Mouse (Mus musculus): Measurements from ENCODE around the gene Sirpa. TPM values are rescaled to one million over a fixed set of nuclear protein-coding genes. Genes with fewer than 3 reads are reported as not detected.
A peak's percentile ranks its signal among the peaks of the same experiment; 100 is the strongest.

The Sirpa gene
- polyA plus RNA-seq, 1 experiment from 2014 or later: 13.2 TPM

DNA sequence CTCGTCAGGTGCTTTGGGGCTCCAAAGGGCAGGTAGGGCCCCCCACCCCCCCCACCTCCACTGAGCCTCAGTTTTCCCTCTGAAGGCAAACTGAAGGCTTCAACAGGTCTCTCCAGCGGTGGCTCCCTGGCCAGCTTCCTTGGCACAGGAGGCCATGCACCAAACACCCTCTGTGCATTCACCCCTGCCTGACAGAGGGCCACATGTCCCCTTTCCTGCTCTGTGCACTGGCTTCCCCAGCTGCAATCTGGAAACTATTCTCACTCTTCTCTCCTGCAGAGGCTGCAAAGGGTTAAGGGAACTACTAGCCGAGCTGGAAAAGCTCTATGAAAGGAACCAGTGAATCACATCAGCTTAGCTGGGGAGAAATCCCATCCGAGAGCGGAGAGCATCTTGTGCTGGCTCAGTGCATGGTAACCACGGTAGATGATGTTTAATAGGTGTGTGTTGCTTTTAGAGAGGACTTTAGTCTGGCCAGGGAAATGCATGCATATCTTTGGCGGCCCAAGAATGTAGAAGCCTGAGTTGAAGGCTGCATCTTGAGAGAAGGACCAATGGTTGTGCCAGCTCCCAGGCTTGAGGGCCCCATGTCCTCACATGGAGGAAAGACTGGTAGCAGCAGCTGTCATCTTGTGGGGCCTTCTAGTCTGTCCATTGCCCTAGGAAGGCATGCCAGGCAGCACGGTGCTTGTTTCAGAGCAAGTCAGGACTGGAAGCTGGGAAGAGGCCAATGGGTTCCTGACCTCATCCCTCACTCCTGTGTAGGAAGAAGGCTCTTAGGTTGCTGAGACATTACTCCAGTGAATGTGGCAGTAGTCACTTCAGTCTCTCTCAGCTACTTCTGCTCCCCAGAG is 6.8 kb downstream of the Sirpa start:
- ATAC-seq (ENCODE audit: low FRiP score, low TSS enrichment) (no peak), DNase-seq (ENCODE audit: low spot score) (no peak)
- Histone ChIP-seq H3K9me3 (ENCODE audit: control insufficient read depth, low read length) (no peaks in the 10 kb centered on the region), H3K27me3 (ENCODE audit: control insufficient read depth, insufficient read depth, low read length) (no peaks in the 10 kb centered on the region), H3K27ac (replicated peaks) (0 out of 2 replicates have a peak overlapping the region, but pooled peaks have one; percentile 18), H3K4me1 (replicated peaks; ENCODE audit: control insufficient read depth, insufficient read depth) (peaks cover 7% of the 10 kb centered on the region; the same call in 1 of the 2 replicates), H3K36me3 (ENCODE audit: control insufficient read depth, insufficient read depth, low read length) (no peaks in the 10 kb centered on the region), H3K9ac (ENCODE audit: low read length) (no peak overlapping the region), H3K4me3 (ENCODE audit: low read depth, low read length) (no peak overlapping the region), H3K4me2 (replicated peaks; ENCODE audit: low read depth) (no peak overlapping the region)
- WGBS: 58% methylated on average over 8 of the region's 8 CpGs
- TF ChIP-seq CTCF (IDR thresholded peaks at IDR 0.05; ENCODE audit: low read depth) (no peak), EP300 (optimal IDR thresholded peaks at IDR 0.05) (no peak)

DNA sequence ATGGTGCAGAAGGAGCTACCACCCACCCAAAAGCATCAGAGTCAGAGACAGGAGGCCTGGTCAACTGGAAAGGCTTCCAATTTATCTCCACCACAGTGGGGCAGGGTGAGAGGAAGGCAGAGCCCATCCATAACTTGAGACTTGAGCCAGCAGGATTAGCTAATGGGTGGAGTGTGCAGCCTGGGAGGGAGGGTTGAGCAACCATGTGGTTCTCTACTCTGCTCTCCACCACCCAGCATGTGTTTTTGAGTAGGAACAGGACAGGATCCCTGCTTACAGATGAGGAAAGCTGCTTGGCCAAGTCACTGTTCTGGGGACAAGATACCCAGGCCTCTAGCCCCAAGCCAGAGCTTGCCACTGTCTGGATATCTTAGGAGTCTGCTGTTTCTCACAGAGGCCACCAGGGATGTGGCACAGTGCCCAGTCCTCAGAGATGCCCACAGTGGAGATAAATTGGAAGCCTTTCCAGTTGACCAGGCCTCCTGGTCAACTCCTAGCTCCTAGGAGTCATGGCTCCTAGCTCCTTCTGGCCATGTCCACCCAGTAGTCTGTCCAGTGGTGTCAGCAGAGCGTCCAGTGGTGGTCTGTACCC is 8.5 kb downstream of the Sirpa start:
- Histone ChIP-seq H3K4me2 (replicated peaks; ENCODE audit: low read depth) (no peak overlapping the region), H3K9ac (ENCODE audit: low read length) (no peak overlapping the region), H3K4me3 (ENCODE audit: low read depth, low read length) (no peak overlapping the region), H3K27me3 (ENCODE audit: control insufficient read depth, insufficient read depth, low read length) (no peaks in the 10 kb centered on the region), H3K9me3 (ENCODE audit: control insufficient read depth, low read length) (no peaks in the 10 kb centered on the region), H3K36me3 (ENCODE audit: control insufficient read depth, insufficient read depth, low read length) (no peaks in the 10 kb centered on the region), H3K4me1 (replicated peaks; ENCODE audit: control insufficient read depth, insufficient read depth) (peaks cover 7% of the 10 kb centered on the region; the same call in 1 of the 2 replicates), H3K27ac (replicated peaks) (0 out of 2 replicates have a peak overlapping the region, but pooled peaks have one; percentile 45)
- ATAC-seq (ENCODE audit: low FRiP score, low TSS enrichment) (no peak; the same call in 1 of the 2 replicates), DNase-seq (ENCODE audit: low spot score) (no peak)
- TF ChIP-seq CTCF (IDR thresholded peaks at IDR 0.05; ENCODE audit: low read depth) (no peak), EP300 (optimal IDR thresholded peaks at IDR 0.05) (no peak)
- WGBS: 83% methylated on average over 1 of the region's 1 CpGs

DNA sequence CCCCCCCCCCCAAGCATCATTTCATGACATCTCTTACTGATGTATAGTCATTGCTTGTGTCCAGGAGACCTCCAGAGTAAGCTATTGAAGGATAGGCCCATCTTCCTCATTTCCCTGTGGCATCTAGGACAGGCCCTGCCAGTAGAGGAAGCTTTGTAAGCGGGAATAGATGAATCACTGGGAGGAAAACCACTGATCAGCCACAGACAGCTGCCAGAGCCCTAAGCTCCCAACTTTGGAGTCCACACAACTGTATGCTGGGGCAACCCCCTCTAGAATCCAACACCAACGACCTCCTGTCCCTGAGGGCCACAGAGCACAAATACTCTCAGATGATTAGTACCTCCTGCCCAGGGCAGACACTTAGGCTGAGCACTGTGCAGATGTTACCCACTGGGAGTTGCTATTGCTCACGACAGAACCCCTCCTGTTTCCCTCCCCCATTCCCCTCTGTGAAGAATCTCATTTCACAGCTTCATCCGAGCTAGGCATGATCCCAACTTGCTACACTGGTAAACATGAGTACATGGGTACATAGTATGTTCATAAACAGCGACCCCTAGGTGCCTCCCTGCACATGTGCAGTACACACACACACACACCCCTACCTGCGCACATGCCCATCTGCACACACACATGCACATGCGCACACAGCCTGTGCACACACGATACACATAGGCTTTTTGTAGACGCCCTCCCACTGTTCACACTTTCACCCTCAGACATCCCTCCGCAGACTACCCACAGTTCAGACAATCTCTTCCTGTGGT is 9.4 kb downstream of the Sirpa start:
- H3K27me3 ChIP-seq (ENCODE audit: control insufficient read depth, insufficient read depth, low read length): no peaks in the 10 kb centered on the region
- no peak for TF ChIP-seq CTCF (IDR thresholded peaks at IDR 0.05; ENCODE audit: low read depth)
- TF ChIP-seq EP300 (optimal IDR thresholded peaks at IDR 0.05): no peak
- H3K4me1 ChIP-seq (replicated peaks; ENCODE audit: control insufficient read depth, insufficient read depth): peaks cover 7% of the 10 kb centered on the region; the same call in 1 of the 2 replicates
- H3K4me3 ChIP-seq (ENCODE audit: low read depth, low read length): no peak overlapping the region
- no peaks in the 10 kb centered on the region for H3K9me3 ChIP-seq (ENCODE audit: control insufficient read depth, low read length)
- WGBS: 75% methylated on average over 10 of the region's 10 CpGs
- no peak for ATAC-seq (ENCODE audit: low FRiP score, low TSS enrichment)
- H3K9ac ChIP-seq (ENCODE audit: low read length): no peak overlapping the region
- no peak overlapping the region for H3K27ac ChIP-seq (replicated peaks)
- no peaks in the 10 kb centered on the region for H3K36me3 ChIP-seq (ENCODE audit: control insufficient read depth, insufficient read depth, low read length)
- DNase-seq (ENCODE audit: low spot score): no peak
- no peak overlapping the region for H3K4me2 ChIP-seq (replicated peaks; ENCODE audit: low read depth)

DNA sequence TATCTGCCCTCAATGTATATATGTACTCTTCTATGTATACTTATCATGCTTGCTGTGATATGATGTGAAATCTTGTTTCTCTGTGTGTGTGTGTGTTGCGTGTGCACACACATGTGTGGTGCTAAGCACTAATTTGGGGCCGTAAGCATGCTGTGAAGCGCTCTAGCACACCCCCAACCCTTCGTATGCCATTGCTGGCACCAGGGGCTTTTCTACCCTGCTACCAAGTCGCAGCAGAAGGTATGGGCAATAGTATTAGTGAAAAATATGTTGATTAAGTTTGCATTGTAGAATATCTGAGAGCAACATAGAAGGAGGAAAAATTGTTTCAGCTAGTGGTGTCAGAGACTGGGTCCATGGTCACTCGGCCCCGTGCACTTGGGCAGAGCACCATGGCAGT is 10.2 kb downstream of the Sirpa start:
- ATAC-seq (ENCODE audit: low FRiP score, low TSS enrichment) (no peak), DNase-seq (ENCODE audit: low spot score) (no peak)
- 95% methylated on average over 7 of the region's 7 CpGs for WGBS
- no peaks in the 10 kb centered on the region for H3K27me3 ChIP-seq (ENCODE audit: control insufficient read depth, insufficient read depth, low read length)
- peaks cover 7% of the 10 kb centered on the region; the same call in 1 of the 2 replicates for H3K4me1 ChIP-seq (replicated peaks; ENCODE audit: control insufficient read depth, insufficient read depth)
- H3K4me3 ChIP-seq (ENCODE audit: low read depth, low read length): no peak overlapping the region
- H3K4me2 ChIP-seq (replicated peaks; ENCODE audit: low read depth): no peak overlapping the region
- no peak overlapping the region for H3K9ac ChIP-seq (ENCODE audit: low read length)
- no peaks in the 10 kb centered on the region for H3K9me3 ChIP-seq (ENCODE audit: control insufficient read depth, low read length)
- no peaks in the 10 kb centered on the region for H3K36me3 ChIP-seq (ENCODE audit: control insufficient read depth, insufficient read depth, low read length)
- no peak overlapping the region for H3K27ac ChIP-seq (replicated peaks)
- TF ChIP-seq EP300 (optimal IDR thresholded peaks at IDR 0.05) (no peak), CTCF (IDR thresholded peaks at IDR 0.05; ENCODE audit: low read depth) (no peak)

DNA sequence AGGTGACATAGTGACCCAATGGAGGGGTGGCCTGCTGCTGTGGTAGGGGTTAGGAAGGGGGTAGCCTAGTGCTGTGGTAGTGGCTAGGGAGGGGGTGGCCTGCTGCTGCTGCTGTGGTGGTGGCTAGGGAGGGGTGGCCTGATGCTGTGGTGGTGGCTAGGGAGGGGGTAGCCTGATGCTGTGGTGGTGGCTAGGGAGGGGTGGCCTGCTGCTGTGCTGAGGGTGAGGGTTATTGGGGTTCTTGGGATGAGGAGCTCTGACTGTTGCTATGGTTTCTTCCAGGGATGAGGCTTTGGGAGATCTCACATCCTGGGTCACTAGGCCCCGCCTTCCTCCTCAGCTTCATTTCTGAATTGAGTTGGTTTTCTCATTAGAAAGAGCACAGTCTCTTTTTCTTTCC is 10.9 kb downstream of the Sirpa start:
- peak; percentile 85 for ATAC-seq (ENCODE audit: low FRiP score, low TSS enrichment)
- Histone ChIP-seq H3K36me3 (ENCODE audit: control insufficient read depth, insufficient read depth, low read length) (no peaks in the 10 kb centered on the region), H3K4me2 (replicated peaks; ENCODE audit: low read depth) (no peak overlapping the region), H3K27me3 (ENCODE audit: control insufficient read depth, insufficient read depth, low read length) (no peaks in the 10 kb centered on the region), H3K9me3 (ENCODE audit: control insufficient read depth, low read length) (no peaks in the 10 kb centered on the region), H3K4me3 (ENCODE audit: low read depth, low read length) (no peak overlapping the region), H3K9ac (ENCODE audit: low read length) (no peak overlapping the region), H3K27ac (replicated peaks) (no peak overlapping the region), H3K4me1 (replicated peaks; ENCODE audit: control insufficient read depth, insufficient read depth) (peaks cover 7% of the 10 kb centered on the region; the same call in 1 of the 2 replicates)
- no peak for DNase-seq (ENCODE audit: low spot score)
- TF ChIP-seq EP300 (optimal IDR thresholded peaks at IDR 0.05) (no peak), CTCF (IDR thresholded peaks at IDR 0.05; ENCODE audit: low read depth) (no peak)
- WGBS: 100% methylated on average over 1 of the region's 1 CpGs
